Mouse (Mus musculus): ENCODE data around the gene Tyw1. TPM values are rescaled to one million over a fixed set of nuclear protein-coding genes. Genes with fewer than 3 reads are reported as not detected.

Gene Tyw1
- total RNA-seq, 2 experiments from 2014 or later, result 7.8 to 9.1 TPM

GRCm38 (mm10) chr5:130299526-130299925 is 44.1 kb downstream of the Tyw1 start:
- DNase-seq, result no peak
- intact Hi-C loops (cut with DNase I; ENCODE audit: low total_unique reads), result no loop called here

- peak; percentile 58 for DNase-seq
- intact Hi-C loops (cut with DNase I; ENCODE audit: low total_unique reads), result no loop called here
These were observed 48.2 kb downstream of the Tyw1 start for GRCm38 (mm10) chr5:130303611-130304010.

DNA sequence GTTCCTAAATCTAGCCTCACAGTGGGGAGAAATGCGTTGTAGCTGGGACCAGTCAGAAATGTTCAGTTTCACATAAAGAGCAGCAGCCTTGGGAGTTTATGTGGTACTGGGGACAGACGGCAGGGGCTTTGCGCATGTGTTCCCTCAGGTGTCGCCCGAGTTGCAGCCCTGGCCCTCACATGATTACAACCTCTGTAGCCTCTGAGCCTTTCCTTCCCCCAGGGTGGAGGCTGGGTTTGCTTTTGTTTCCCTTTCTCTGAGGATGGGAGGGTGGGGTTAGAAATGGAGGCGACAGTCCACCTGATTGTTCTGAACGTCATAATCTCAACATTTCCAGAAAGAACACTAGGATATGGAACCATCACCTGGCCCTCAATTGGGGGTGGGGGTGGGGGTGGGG is 52.5 kb downstream of the Tyw1 start:
- no peak for DNase-seq
- intact Hi-C loops (cut with DNase I; ENCODE audit: low total_unique reads), result no loop called here

DNA sequence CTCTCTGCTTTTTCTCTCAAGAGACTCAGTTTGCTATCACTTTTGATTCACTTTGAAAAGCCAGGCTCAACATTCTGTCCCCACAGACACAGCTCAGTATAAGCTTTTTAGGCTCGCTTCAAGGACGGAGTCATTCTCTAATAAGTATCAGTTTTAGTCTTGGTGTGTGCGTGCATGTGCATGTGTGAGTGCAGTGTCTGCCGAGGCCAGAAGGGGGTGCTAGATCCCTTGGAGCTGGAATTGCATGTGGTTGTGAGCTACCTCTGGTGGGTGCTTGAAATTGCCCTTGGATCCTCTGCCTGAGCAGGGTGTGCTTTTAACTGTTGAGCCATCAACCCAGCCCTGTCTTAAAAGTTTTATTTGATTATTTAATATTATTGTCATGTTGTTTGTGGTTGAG is 54.7 kb downstream of the Tyw1 start:
- DNase-seq, result no peak
- intact Hi-C loops (cut with DNase I; ENCODE audit: low total_unique reads), result no loop called here

- no peak for DNase-seq
- intact Hi-C loops (cut with DNase I; ENCODE audit: low total_unique reads), result no loop called here
These were observed 55.4 kb downstream of the Tyw1 start for GRCm38 (mm10) chr5:130310827-130311226.

DNA sequence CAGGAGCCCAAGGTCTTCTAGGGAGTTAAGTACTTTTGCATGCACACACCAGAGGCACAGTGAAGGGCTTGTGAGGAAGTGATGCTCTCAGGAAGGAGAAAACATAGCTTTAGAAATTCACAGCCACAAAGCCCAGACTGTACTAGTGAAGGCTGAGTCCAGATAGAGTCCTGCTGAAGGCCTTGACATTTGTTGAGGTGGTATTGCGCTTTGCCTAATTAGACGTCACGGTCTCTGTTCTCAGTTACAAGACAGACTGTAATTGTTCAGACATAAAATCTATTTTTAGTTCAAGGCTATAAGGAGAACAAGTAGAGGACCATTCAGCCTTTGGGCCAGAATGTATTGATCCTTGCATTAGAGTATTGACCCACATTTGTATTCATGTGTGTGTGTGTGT is 58.1 kb downstream of the Tyw1 start:
- intact Hi-C loops (cut with DNase I; ENCODE audit: low total_unique reads), result no loop called here
- DNase-seq, result no peak

GRCm38 (mm10) chr5:130314926-130315325 is 59.5 kb downstream of the Tyw1 start:
- intact Hi-C loops (cut with DNase I; ENCODE audit: low total_unique reads), result no loop called here
- DNase-seq, result no peak

DNA sequence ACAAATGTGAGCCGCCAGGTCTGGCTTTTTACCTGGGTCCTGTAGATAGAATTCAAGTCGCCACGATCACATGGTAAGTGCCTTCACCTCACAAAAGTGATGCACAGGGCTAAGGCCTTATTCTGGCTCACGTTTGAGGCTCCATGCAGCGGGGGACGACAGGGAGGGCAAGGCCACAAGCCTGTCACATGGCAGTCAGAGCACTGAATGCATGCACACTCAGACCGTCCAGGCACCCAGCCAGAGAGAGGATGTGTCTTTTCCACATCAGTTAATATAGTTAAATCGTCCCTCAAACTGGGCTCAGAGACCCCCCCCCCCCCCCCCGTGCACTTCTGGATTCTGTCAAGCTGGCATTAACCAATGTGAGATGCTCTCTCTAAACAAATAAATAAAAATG is 60.9 kb downstream of the Tyw1 start:
- intact Hi-C loops (cut with DNase I; ENCODE audit: low total_unique reads), result no loop called here
- DNase-seq, result no peak

DNA sequence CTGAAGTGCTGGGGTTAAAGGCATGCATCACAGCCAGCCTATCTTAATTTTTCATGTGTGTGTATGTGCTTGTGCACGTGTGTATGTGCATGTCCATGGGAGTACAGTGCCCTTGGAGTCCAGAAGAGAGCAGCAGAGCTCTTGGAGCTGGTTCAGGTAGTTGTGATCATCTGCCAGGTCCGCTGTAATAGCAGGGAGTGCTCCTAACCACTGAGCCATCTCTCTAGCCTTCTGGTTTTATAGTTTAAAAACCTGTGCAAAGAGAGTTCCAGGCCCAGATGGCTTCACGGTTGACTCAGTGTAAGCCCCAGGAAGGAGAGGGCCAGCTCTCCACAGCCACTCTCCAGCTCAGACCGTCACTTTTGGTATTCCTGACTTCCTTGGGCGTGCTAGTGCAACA is 64.4 kb downstream of the Tyw1 start:
- intact Hi-C loops (cut with DNase I; ENCODE audit: low total_unique reads), result no loop called here
- no peak for DNase-seq

- intact Hi-C loops (cut with DNase I; ENCODE audit: low total_unique reads), result no loop called here
- no peak for DNase-seq
These were observed 65.1 kb downstream of the Tyw1 start for GRCm38 (mm10) chr5:130320485-130320884.

- intact Hi-C loops (cut with DNase I; ENCODE audit: low total_unique reads), result no loop called here
- DNase-seq, result no peak
These were observed 70.1 kb downstream of the Tyw1 start for GRCm38 (mm10) chr5:130325486-130325885.

DNA sequence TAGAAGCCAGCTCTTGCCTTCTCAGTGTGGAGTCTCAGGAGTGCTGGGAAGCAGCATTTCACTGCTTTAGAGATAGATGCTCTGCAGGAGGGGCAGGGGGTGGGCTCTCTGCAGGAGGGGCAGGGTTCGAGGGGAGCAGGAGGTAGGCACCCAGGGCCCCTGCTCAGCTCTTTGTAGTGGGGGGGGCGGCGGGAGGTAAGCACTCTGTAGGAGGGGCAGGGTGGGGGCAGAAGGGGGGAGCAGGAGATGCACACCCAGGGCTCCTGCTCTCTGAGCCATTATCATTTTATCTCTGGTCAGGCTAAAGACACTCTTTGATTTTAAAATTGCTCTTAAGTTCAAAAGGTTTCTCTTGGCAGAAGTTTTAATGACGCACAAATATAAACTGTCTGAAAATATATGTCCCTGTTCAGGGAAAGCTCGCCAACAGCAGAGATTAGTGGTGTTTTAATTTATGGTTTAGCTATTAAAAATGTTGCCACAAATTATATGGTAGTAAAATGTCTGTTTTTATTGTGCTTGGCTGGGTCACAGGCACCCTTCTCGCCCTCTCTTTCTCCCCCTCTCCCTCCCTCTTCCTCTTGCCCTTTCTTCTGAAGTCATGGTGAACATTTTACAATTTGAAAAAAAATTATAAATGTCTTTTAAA is 72.3 kb downstream of the Tyw1 start:
- intact Hi-C loops (cut with DNase I; ENCODE audit: low total_unique reads), result no loop called here
- no peak for DNase-seq

DNA sequence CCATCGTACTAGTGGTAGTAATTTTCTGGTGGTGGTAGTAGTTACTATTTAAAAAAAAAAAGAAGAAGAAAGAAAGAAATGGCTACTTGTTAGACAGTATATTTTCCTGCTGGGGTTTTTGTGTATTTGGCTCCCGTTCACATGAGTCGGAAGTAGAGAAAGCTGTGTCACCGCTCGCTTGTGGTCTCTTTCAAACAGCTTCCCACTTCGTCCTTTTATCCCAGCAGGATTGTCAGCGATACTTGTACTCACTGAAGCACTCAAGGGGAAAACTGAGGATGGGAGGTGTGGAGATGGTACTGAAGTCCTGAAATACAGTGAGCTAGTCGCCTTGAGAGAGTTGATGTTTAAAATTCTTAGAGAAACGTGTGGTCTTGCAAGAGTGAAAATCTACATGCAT is 72.9 kb downstream of the Tyw1 start:
- DNase-seq, result no peak
- intact Hi-C loops (cut with DNase I; ENCODE audit: low total_unique reads), result no loop called here

DNA sequence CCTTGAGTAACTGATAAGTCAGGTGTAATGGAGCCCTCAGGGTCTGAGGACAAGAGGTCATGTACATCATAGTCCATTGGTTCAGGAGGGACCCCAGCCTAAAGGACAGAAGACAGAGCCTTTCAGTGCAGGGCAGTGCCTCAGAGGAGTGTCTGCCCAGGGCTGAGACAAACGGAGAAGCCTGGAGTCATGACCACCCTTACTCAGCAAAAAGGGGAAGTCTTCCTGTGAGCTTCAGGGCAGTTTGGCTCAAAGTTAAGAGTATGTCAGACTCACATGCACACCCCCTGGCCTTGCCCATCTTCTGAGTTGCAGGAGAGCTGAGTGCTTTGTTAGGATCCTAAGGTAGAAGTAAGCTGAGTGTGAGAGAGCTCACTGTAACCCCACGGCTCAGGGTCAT is 74.5 kb downstream of the Tyw1 start:
- no peak for DNase-seq
- intact Hi-C loops (cut with DNase I; ENCODE audit: low total_unique reads), result no loop called here

- intact Hi-C loops (cut with DNase I; ENCODE audit: low total_unique reads), result no loop called here
- DNase-seq, result no peak
These were observed 75.4 kb downstream of the Tyw1 start for GRCm38 (mm10) chr5:130330801-130331200.

DNA sequence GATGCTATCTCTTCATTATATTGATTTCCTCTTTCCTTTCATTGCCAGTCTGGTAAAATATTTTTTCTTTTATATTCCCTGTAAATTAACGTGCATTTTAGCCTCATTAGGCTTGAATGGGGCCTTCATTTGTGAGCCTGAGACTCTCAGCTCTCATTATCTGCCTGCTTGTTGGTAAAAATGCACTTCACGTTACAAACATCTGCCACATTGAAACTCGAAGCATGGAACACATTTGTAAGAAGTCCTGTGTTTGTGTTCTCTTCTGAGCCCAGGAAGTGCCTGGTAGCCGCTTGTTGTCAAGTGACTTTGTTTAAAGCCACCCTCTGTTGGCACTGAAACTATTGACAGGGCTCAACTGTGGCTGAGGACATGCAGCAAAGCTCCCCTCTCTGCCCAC is 75.8 kb downstream of the Tyw1 start:
- no peak for DNase-seq
- intact Hi-C loops (cut with DNase I; ENCODE audit: low total_unique reads), result no loop called here

DNA sequence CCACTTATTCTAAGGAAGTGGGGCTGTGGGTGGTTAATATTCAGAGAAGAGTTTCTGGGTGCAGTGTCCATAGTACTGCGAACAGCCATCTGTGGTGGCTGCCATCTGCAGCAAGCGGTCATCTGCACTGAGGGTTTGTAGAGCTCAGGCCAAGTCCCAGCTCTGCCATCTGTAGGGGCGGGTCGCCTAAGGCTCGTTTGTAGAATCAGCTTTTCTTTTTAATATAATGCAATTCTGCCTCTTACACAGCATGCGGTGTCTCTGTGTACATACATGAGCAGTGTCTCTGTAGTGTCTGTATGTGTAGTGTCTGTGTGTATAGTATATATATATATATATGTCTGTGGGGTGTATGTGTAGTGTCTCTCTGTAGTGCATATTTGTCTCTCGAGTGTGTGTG is 78.1 kb downstream of the Tyw1 start:
- intact Hi-C loops (cut with DNase I; ENCODE audit: low total_unique reads), result no loop called here
- DNase-seq, result no peak

- DNase-seq, result no peak
- intact Hi-C loops (cut with DNase I; ENCODE audit: low total_unique reads), result no loop called here
These were observed 78.6 kb downstream of the Tyw1 start for GRCm38 (mm10) chr5:130333971-130334370.

DNA sequence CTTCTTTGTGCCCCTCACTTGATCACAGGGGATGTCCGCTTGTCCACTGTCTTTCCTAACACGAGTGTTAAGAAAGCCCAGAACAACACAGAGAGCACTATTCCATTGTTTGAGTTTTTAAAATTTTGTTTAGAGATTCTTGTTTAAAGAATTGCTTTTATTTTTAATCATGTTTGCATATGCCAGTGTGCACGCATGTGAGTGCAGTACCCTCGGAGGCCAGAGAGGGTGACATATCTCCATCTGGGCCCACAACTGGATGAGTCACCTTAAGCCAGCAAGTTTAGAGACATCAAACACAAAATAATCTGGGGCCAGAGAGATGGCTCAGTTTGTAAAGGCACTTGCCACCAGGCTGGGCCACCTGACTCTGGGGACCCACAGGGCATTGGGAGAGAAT is 80.0 kb downstream of the Tyw1 start:
- intact Hi-C loops (cut with DNase I; ENCODE audit: low total_unique reads), result no loop called here

GRCm38 (mm10) chr5:130340656-130341055 is 85.2 kb downstream of the Tyw1 start:
- no peak for DNase-seq
- intact Hi-C loops (cut with DNase I; ENCODE audit: low total_unique reads), result no loop called here

More for the DNA sequence above, 80.0 kb downstream of the Tyw1 start:
- no peak for DNase-seq

GRCm38 (mm10) chr5:130344999-130345398 is 89.6 kb downstream of the Tyw1 start:
- DNase-seq, result no peak
- intact Hi-C loops (cut with DNase I; ENCODE audit: low total_unique reads), result no loop called here

DNA sequence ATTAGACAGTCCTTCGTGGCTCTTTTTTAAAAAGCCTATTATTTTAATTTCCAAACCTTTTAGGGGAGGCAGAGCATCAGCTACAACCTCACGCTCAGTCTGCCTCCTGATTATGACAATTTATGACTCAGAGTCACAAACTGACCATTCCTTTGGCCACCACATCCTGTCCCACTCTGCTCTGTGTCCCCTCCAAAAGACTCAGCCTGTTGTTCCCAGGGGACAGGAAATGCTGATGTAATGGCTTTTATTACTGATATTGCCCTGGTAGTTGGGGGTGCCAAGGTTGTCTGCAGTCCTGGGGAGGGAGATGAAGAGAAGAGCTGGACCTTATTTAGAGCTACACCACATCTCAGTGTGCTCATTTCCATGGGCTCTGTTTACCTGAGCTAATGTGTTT is 90.5 kb downstream of the Tyw1 start:
- intact Hi-C loops (cut with DNase I; ENCODE audit: low total_unique reads), result no loop called here
- DNase-seq, result no peak

Data from gastrocnemius, postnatal 14 days (tissue).